Mouse (Mus musculus) embryo, embryonic 11.5 days (tissue): ENCODE measurements at regions not wholly inside any gene's neighbourhood (a gene's known extent, or its start where the extent isn't known, plus 50 kb on each side); places are given as distances from the start of the nearest gene placed in this dataset.
A peak's percentile ranks its signal among the peaks of the same experiment; 100 is the strongest.

Experiments
- DNase-seq: peaks from one replicate; pipeline ENCODE4 v3.0.0-alpha.2; 2012; ENCODE audit warnings: low read depth, low spot score

GRCm38 (mm10) chr1:88575917-88576669 lies 66.2 kb upstream of the Glrp1 start:
- no peak for DNase-seq

- DNase-seq: no peak
Observed at GRCm38 (mm10) chr1:88575291-88575690, 65.4 kb upstream of the Glrp1 start.

DNA sequence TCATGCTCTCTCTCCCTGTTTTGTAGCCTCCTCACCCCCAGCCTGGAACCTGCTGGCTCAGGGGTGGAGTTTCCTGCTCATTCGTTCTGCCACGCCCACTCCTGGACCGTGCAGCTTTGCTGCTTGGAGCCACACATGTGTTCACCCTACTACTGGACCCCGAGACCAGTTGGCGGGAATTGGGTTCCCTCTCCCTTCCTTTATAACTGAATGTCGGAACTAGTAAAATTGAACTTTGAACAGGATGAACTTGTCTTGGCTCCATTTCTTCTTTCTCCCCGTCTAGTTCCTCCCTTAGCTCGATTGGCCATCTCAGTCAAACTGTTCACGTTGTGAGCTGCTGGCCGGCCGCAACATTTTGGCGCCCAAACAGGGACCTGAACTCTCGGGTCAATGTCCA lies 62.3 kb upstream of the Glrp1 start:
- DNase-seq: no peak

- no peak for DNase-seq
Observed at GRCm38 (mm10) chr1:88568447-88569053, 58.7 kb upstream of the Glrp1 start.

GRCm38 (mm10) chr1:88567198-88567597 lies 57.3 kb upstream of the Glrp1 start:
- DNase-seq: no peak

- no peak for DNase-seq
Observed at GRCm38 (mm10) chr1:88566426-88566825, 56.6 kb upstream of the Glrp1 start.

DNA sequence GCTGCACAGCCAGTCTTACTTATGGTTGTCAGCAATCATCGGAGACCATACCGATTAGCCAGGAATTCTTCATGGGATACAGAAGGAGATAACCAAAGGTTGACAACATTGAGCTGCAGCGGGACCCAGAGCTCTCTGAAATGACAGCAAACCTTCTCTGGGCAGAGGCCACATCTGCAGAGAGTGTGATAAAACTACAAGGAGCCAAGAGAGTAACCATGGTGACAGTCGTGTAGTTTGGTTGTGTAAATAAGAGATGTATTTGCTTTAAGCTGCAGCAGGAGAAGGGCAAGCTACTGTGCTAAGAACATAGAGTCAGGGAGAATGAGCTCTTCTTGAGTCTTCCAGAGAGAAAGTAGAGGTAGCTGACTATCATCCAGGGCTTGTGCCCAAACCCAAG lies 55.0 kb upstream of the Glrp1 start:
- no peak for DNase-seq

DNA sequence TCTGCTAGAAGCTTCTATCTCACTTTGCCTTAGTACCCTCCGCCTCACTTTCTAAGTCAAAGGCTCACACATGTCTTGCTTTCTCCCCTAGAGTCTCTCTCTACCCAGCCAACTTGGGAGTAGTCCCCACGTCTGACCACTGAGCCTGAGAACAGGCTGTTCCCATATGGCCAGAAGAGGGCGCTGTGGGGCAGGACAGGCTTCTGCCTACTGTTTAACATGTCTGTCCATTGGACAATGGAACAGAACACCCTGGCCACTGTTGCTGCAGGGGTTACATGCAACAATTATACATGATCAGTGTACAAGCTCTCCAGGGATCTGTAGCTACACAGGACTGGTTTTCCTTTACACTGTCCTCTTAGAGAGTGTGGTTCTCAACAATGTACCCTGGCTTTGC lies 52.5 kb upstream of the Glrp1 start:
- DNase-seq: peak; percentile 59

DNA sequence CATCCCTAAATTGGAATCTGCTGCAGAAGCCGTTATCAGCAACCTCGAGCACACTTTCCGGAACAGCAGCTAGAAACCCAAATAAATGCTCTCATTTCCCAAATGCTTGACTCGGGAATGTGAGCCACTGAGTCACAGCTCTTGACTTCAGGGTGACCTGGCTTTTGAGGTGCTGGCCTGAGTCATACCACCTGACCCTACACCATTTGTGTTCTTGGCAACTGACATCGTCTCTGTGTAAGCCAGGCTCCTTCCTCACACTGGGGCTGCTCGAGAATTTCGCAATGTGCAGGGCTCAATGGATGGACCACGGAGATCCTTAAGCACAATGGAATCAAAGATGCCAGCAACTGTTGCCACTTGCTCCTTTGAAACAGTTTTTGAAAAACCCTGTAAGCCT lies 50.9 kb upstream of the Glrp1 start:
- no peak for DNase-seq
